Mouse (Mus musculus): Measurements from ENCODE around the gene Cd248.

DNA sequence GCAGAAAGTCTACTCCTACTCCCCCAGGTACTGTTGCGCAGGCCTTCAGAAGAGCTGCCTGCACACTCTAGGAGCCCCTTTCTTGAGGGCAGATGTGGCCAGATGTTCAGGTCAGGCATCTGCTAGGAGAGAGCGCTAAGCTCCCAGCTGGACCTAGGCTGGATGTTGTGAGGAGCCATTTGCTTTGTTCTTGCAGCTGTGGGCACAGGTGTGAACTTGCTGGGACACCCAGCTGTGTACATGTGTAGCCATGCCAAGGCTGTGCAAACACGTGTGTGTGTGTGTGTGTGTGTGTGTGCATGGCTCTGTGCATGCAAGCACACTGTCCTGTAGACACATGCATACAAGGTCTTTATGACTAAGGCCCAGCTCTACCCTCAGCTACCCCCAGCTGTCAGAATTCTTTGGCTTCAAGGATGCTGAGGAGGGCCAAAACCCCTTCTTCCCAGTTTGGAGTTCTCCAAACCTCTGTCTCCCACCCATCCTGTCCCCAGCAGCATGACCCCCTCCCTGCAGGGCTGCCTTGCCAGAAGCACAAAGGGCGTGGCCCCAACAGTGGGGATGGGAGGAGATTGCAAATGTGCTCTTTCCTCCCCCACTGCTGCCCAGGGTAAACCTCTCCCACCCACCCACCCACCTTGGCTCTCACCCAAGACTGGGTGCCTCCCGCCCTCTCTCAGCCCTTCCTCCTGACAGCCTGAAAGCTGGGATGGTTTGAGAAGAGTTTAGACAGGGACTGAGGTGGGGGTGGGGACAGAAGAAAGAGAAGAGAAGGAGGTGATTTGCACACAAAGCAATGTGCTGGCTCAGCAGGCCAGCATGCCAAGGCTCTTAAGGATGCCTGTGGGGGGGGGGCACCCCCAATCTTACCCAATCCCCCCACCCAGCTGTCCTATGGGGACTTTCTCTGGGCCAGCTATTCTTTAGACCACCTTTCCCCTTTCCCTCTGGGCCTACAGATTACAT, 7.2 kb upstream of the Cd248 start:
- TF ChIP-seq POLR2A (IDR thresholded peaks at IDR 0.05; ENCODE audit: borderline replicate concordance, extremely low read depth, insufficient read depth, insufficient read length, poor library complexity, severe bottlenecking) (no peak), CTCF (IDR thresholded peaks at IDR 0.05; ENCODE audit: borderline replicate concordance, extremely low read depth, insufficient read depth, insufficient read length) (no peak)

Data from brain, embryonic 14.5 days (tissue).